Mouse (Mus musculus): ENCODE results near the gene Mylk. TPM values are rescaled to one million over a fixed set of nuclear protein-coding genes. Genes with fewer than 3 reads are reported as not detected.

Mylk gene
- total RNA-seq, 4 experiments from 2014 or later = 12.3 to 17.3 (median 13.9) TPM

DNA sequence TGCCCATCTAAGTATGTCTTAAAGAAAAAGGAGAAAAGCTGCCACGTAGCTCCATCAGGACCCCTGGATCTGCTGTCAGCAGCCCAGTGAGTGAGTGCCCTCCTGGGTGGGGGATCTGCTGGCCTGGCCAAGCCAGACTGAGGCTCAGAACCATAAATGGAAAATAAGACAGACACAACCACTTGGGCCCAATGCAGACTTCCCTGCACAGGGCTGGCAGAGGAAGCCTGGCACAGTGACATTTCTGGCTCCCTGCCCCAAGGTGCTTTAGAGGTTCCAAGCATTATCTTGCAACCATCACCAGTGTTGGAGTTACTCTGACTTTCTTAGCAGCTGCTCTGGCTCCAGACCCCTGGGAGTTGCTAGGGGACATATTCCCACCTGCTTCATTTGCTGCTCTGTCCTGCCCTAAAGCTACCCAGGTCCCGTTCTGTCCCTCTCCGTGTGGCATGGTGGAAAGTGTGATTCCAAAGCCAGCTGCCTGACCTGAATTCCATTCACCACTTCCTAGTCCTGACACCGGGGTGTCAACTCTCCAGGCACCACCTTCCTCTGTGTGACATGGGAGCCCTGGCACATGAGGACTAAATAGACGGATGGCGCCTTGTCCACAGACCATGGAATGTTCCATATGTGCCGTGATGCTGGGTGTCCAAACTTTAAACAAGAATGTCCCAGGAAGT is 156.7 kb downstream of the Mylk start:
- DNase-seq (ENCODE audit: low spot score in 2 of 2) = no peak

DNA sequence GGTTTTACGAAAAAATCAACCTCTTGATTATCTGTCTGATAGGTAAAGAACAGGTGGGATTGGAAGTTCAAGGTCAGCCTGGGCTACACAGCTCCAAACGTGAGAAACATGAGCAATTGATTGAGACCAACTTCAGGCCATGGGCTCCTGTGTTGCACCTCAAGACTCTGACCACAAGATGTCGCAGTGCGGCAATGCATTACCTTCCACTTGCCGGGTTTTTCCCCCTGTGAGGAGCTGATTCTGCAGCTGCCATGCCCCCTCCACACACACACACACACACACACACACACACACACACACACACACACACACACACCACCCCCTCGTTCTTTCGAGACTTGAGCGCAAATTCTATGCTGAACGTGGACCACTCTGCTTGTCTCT is 157.3 kb downstream of the Mylk start:
- DNase-seq (ENCODE audit: low spot score in 2 of 2) = peak; percentile 17 to 58

DNA sequence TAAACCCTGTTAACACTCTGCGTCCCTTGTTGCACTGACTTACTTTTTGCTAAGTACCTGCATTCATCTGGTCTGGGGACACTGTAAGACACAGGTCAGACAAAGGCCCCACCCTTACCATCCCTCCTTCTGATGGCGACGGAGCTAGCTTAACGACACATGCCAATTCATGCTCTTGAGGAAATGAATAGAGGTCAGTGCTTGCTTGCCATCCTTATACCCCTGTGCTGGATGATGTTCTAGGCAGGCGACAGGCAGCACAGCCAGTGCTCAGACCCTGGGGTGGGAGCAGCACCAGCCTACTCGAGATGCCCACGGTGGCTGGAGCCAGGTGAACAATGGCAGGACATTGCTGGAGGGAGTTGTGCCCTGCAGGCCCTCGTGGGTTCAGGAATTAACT is 157.8 kb downstream of the Mylk start:
- DNase-seq (ENCODE audit: low spot score in 2 of 2) = no peak

- DNase-seq (ENCODE audit: low spot score in 2 of 2) = no peak
Measured at GRCm38 (mm10) chr16:34904876-34905275, 159.9 kb downstream of the Mylk start.

GRCm38 (mm10) chr16:34909437-34909836 is 164.4 kb downstream of the Mylk start:
- DNase-seq (ENCODE audit: low spot score in 2 of 2) = no peak

DNA sequence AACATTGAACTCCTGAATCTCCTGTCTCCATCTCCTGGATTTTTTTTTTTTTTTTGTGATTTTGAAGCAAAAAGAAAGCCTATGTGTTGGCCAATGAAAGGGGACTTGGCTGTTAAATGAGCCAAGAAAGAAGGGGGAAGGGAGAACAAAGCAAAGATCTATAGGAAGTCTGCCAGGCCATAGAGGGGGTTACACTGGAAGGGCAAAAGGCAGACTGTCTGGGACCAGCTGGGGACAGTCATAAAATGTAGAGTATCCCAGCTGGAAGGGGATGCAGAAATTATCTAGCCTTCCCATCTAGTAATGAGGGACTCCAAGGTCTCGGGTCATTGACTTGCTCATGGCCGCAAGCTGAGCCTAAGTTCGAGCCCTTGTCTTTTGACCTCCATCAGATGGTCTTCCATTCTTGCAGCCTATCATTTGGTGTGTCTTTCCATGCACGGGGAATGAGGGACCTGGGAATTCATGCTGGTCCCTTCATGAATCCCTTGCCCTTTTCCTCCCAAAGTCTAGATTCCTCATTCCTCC is 172.4 kb downstream of the Mylk start:
- DNase-seq (ENCODE audit: low spot score in 2 of 2) = no peak

GRCm38 (mm10) chr16:34920182-34920581 is 175.2 kb downstream of the Mylk start:
- DNase-seq (ENCODE audit: low spot score in 2 of 2) = peak in 1 of 2 experiments; percentile 16

DNA sequence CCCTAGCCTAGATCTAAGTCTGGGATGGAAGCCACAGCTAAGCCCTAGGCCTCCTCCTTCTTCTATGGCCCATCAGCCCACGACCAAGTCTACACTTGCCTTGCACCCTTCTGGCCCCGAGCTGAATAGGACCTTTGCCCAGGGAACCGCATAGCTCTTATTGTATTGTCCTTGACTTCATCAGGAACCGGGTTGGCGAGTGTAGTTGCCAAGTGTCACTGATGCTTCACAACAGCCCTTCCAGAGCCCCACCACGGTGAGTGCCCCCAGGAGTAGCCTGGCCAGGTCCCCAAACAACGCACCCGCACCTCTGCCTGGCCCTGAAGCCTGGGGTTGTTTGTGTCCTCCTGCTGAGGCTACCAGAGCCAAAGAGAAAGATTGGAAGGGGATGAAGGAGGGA is 175.9 kb downstream of the Mylk start:
- no peak for DNase-seq (ENCODE audit: low spot score in 2 of 2)

DNA sequence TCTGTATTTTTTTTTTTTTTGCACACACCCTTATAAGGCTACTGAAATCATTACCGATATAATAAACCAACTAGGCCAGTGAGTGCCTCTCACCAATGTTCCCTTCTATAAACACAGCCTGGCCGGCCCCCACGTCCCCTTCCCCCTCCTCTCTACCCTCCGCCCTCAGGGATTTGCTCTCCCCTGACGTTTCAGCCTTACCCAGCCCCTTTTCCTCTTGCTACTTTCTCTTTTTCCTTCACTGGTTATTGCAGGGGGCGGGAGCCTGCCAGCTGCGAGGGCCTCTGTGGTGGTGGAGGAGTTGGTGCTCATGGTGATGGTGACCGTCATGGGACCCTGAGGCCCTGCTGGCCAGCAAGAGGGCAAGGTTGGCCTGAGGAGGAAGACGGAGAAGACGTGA is 176.3 kb downstream of the Mylk start:
- DNase-seq (ENCODE audit: low spot score in 2 of 2) = no peak

DNA sequence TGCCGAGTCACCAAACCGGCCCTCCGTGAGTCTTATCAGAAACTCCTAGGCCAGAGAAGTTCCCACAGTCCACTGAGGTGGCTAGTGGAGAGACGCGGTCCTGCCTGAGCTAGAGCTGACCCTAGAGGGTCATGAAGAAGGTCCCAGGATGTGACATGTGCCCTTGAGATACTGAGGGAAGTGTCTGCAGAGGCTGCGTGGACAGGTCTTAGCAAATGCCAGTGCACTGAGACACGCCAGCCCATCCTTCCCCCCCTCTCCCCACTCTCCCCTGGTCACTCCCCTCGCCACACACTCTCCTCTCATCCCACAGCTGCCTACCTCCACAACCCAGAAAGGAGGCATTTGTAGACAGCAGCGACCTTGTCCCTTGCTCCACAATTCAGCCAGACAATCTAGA is 178.6 kb downstream of the Mylk start:
- DNase-seq (ENCODE audit: low spot score in 2 of 2) = no peak

DNA sequence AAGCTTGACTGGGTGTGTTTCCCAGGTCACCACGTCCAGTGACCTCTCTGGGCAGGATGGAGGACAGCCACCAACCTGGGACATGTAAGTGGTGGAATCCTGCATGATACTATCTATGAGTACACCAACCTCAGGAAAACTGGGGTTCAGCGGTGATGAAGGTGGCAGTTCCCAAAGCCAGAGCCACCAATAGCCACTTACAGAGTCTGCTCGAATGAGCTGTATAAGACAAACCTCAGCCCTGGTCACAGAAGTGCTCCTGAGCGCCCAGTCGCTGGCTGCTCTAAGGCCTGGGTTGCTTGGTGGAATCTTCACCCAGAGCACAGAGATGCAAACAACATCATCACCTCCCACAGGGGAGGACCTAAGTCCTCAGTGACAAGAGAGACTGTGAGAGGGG is 179.3 kb downstream of the Mylk start:
- no peak for DNase-seq (ENCODE audit: low spot score in 2 of 2)

GRCm38 (mm10) chr16:34924937-34925618 is 180.1 kb downstream of the Mylk start:
- DNase-seq (ENCODE audit: low spot score in 2 of 2) = no peak

DNA sequence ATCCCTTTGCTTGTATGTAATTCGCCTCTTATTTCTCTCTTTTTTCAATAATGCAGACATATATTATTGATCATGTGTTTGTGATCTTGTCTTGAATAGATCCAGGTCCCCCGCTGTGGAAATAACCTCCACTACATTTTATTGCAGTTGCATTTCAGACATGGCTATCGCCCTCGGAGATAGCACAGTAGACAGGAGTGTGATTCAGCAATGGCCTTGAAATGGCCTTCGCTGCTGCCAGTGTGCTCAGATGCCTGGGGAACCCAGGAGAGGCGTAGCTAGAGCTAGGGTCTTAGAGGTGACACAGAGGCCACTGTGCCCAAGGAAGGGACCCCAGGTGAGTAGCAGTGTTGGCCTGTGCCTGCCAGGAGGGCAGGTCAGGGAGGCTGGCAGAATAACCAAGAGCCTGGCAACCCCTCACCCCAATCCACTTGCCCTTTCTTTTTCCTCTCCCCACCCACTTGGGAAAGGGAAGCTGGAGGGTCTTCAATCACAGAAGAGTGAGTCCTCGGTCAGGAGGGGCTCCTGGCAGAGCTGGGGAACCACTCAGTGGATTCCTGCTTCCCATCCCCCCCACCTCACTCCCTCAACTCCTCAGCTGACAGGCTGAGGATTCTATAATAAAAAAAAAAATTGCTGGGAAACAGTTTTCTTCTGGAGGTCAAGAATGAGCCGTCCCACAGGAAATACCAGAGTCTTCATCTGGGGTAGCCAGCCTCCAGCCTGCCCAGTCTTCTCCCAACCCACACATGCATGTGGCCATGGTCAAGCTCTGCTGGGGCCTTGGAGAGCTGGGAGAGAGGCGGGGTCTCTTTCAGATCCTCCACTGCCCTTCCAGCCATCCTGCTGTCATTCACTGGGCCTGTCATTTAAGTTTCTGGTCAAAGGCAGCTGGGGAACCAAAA is 181.8 kb downstream of the Mylk start:
- no peak for DNase-seq (ENCODE audit: low spot score in 2 of 2)

GRCm38 (mm10) chr16:34929686-34930085 is 184.7 kb downstream of the Mylk start:
- no peak for DNase-seq (ENCODE audit: low spot score in 2 of 2)

- DNase-seq (ENCODE audit: low spot score in 2 of 2) = no peak
Measured at GRCm38 (mm10) chr16:34930110-34930509, 185.1 kb downstream of the Mylk start.

GRCm38 (mm10) chr16:34931306-34931705 is 186.3 kb downstream of the Mylk start:
- DNase-seq (ENCODE audit: low spot score in 2 of 2) = no peak

DNA sequence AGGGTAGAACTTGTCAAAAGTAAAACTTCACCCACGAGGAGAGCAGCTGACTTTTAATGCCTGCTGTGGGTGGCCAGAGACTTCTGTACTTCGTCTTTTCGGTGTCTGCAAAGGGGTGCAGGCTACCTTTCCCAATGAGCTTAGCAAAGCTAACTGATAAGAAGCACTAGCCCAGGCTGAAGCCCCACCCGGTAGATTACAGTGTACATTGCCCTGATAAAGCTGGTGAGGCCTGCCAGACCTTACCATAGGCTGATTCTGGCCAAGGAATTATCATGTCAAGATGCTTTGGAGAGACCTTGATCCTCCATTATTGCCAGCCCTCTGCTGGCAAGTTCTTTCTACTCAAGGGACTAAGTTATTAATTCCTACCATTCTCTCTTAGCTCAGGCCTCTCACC is 188.2 kb downstream of the Mylk start:
- no peak for DNase-seq (ENCODE audit: low spot score in 2 of 2)

- no peak for DNase-seq (ENCODE audit: low spot score in 2 of 2)
Measured at GRCm38 (mm10) chr16:34934486-34934885, 189.5 kb downstream of the Mylk start.

DNA sequence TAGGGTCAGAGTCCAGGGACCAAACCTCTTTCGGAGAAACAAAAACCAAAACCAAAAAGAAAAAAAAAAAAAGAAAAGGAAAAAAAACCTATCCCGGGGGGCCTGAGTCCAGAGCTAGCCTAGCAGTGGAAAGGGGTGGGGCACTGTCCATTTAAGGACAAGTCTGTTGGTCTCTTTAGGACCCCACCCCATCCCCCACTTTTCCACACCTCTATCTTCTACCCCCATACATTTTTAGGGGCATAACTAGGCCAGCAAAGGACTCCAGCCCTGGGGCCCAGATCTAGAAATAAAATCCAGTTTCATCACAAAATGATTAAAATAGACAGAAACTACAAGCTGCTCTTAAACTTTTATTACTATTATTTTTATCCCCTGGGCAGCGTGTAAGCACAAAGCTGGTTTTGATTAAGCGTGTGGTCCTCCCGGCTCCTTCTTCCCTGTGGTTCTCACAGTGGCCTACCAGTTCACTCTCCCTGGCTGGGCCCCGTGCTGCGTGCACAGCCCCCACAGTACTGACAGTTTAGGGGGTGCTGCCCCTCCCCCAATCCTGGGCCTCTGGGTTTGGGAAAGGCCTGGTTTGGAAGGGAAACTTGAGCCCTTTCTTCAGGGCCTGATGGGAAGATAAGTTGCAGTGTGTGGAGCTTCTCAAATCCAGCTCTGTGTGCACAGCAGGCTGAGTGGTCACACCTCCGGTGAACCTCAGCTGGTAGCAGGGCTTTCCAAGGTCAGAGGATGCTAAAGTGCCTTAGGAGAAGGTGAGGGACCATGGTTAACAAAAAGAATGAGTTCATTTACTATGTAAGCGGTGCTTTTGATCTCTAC is 190.7 kb downstream of the Mylk start:
- DNase-seq (ENCODE audit: low spot score in 2 of 2) = no peak

GRCm38 (mm10) chr16:34936339-34936810 is 191.4 kb downstream of the Mylk start:
- no peak for DNase-seq (ENCODE audit: low spot score in 2 of 2)

- DNase-seq (ENCODE audit: low spot score in 2 of 2) = no peak
Measured at GRCm38 (mm10) chr16:34937611-34938010, 192.6 kb downstream of the Mylk start.

All from left cerebral cortex, adult 8-10 months (tissue).